Mouse (Mus musculus): Measurements from ENCODE around the gene Gpatch1.

The Gpatch1 gene

DNA sequence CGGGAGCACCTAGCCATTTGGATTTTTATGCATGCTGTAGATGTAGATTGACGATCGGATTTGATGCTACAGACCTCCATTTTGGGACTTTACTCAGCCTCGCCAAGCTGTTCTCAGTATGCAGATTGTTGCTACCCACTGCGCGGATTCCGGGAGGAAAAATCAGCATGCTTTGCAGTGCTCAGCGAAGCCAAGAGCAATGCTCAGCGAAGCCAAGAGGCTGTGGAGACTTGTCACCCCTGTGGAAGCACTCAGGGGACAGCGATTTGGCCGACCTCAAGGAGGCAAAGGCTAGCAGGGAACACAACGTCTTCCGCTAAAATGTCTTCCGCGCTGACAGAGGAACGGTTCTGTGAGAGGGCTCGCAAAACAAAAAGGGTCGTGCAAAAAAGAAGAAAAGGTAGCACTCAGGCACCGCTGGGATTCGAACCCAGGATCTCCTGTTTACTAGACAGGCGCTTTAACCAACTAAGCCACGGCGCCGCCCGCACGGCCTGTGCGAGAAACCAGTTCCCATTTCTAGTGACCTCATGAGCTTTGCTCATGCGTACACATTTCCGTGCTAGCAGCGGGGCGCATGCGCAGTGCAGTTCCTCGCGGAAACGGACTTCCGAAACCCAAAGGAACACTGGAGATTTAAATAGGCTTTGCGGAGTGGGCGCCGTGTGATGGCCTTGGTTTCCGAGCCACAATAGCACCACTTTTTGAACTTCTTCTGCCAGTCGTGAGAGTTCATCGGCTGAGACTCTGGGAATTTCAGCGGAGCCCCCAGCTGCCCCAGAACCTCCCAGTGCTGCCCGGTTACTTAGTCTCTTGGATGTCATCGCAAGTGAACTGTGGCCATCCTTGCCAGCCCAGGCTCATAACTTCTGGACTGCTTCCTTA is 83.6 kb downstream of the Gpatch1 start:
- peak; percentile 99 for DNase-seq

DNA sequence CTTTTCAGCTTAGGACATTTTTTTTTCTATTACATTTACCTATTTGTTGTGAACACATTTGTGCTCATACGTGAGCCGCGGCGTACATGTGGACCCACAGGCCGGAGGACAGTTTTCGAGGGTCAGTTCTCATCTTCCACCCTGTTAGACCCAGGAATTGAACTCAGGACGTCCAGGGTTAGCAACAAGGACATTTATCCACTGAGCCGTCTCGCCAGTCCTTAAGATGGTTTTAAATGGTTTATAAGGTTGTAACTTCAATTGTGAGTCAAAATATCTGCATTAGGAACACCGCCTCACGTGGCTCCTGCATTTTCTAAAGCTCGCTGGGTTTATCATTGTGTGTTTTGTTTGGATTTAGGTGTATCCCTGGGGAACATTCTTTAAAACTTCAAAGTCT is 84.4 kb downstream of the Gpatch1 start:
- no peak for DNase-seq

DNA sequence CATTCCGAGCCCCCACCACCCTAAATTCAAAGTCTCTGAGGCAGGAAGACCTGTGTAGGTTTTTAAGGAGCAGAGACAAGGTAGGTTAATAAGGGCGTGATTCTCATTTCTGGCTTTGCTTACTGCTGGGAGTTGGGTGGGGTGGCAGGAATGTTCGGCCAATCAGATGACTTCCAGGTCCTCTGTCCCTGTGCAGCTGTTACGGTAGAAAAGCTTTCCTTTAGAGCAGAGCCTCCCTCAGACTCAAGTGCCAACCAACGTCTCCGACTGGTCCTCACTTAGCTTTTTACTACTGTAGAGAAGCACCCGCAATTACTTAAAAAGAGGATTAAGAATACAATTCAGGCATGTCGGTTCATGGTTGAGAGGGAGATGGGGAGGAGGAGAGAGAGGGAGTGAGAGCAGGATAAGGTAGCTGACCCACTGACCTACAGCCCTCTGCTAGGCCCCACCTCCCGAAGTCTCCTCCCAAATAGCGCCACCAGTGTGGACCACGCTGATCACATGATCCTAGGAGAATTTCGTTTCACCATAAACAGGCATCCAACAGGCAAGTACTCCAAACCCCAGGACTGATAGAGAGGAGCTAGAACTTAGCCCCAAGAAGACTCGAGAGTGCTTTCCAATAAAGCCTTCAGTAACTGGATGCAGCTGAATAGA is 85.3 kb downstream of the Gpatch1 start:
- no peak for DNase-seq

DNA sequence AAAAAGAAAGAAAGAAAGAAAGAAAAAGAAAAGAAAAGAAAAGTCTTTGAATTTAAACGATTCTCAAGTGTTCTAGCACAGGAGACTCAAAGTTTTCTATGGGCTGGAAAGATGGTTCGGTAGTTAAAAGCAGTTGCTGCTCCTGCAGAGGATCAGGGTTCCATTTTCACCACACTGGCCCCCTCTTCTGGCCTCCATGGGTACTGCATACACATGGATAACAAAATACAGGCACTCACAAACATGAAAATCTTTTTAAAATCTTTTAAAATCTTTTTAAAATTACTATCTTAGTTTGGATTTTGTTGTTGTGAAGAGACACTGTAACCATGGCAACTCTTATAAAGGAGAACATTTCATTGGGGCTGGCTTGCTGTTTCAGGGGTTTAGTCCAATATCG is 87.9 kb downstream of the Gpatch1 start:
- peak; percentile 55 for DNase-seq
